Mouse (Mus musculus): ENCODE measurements at regions not wholly inside any gene's neighbourhood (a gene's known extent, or its start where the extent isn't known, plus 50 kb on each side); places are given as distances from the start of the nearest gene placed in this dataset.

- DNase-seq (ENCODE audit: low spot score in 2 of 2) = no peak
Observed at GRCm38 (mm10) chr11:22692281-22692857, 168.4 kb downstream of the B3gnt2 start.

- no peak for DNase-seq (ENCODE audit: low spot score in 2 of 2)
Observed at GRCm38 (mm10) chr11:22692941-22693341, 167.8 kb downstream of the B3gnt2 start.

GRCm38 (mm10) chr11:22693376-22693775 is 167.4 kb downstream of the B3gnt2 start:
- no peak for DNase-seq (ENCODE audit: low spot score in 2 of 2)

DNA sequence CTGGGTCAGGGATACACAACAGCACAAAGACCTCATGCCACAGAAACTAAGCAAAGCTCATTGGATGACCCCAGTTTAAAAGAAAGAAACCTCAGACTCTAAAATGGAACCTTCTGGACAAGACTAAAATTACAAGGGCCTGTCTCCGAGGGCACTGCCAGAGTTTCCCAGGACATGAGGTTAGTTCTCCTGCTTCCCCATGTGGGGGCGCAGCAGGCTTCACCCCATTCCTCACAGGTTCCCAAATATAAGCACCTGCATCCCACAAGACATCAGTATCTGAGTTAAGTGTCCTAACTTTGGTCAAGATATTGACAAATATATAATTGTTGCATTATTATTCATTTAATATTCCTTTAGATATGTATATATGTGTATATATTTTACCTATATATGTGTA is 166.8 kb downstream of the B3gnt2 start:
- no peak for DNase-seq (ENCODE audit: low spot score in 2 of 2)

DNA sequence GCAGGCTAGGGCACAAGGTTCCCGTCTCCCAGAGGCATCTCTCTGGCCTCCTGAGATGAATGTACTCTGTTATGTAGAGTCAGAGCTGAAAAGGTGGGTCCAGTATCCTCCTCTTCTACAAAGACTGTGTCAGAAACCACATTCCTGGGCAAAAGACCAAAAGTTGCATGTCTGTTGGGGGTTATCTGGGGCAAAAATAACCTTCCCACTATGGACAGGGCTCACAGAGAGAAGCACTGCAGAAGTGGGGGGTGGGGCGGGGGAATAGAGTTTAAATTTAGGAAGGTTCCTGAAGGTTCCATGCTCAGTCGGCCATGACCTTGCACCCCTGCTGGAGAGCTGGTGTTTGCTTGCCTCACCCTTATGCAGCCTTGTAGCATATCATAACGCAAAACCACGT is 165.9 kb downstream of the B3gnt2 start:
- DNase-seq (ENCODE audit: low spot score in 2 of 2) = no peak

DNA sequence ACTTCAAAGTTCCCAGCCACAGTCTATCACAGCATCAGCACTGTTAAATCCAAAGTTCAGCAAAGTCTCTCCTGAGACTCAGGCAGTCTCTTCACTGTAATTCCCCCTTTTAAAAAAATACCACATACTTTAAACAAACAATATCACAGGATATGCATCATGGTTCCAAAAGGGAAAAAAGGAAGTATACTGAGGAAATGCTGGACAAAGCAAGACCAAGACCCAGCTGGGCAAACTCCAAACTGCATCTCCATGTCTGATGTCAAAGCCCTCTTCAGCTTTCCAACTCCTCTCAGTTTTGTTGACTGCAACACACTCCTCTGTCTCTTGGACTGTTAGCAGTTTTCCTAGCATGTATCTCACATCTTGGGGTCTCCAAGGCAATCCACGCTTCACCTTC is 165.5 kb downstream of the B3gnt2 start:
- no peak for DNase-seq (ENCODE audit: low spot score in 2 of 2)

DNA sequence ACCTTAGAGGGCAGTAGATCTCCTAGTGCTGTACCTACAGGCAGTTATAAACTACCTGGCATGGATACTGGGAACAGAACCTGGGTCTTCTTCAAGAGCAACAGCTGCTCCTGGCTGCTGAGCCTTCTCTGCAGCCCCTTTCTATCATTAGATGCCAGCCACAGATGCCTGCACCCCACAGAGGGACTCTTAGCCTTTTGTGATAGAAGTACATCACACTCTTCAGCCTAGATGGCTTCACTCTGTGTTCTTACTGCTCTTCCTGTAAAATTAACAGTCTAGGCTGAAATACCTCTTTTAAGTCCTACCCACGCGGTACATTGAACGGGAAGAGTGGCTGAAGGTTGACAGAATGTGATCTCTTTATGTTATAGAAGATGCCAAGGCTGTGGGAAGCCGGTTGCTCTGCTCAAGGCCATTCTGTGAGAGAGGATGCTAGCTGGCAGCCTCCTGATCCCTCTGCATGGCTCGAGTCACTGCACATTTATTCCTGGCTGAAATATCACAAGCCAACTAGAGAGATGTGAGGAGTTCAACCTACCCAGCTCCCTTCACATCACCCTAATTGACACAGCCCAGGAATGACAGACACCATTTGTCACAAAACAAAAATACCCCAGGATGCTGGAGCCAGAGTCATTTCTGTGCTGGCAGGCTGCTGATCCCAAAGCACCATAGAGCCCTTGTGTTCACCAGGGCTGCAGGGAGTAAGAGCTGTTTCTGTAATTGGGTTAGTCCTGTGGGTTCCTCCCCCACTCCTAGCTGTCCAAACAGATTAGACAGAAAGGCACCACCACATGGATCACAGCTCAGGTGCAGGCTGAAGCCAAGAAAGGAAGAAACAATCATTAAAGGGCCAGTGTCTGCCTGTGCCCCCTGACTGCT is 162.5 kb downstream of the B3gnt2 start:
- peak in 1 of 2 experiments; percentile 32 for DNase-seq (ENCODE audit: low spot score in 2 of 2)

DNA sequence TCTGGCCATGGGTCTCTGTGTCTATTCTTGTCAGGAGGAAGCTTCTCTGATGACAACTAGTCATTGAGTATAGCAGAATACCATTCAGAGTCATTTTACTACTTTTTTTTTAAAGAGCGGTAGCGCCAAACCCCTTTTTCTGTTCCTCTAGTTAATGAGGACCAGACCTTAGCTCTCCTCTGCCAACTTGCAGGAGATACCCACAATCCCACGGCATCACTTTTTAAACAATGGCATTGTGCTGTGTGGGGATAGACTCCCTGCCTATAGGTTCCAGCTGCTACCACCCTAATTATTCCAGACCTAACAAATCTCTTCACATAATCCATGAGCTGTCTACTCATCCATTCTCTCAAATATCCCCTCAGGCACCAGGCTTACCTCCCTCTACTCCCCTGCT is 154.7 kb downstream of the B3gnt2 start:
- no peak for DNase-seq (ENCODE audit: low spot score in 2 of 2)
